Mouse (Mus musculus) erythroblast, embryonic 14.5 days (primary cell): ENCODE results near the gene Mical3. TPM values are rescaled to one million over a fixed set of nuclear protein-coding genes. Genes with fewer than 3 reads are reported as not detected.

Source experiments
- H3K27me3 ChIP-seq: 2 replicates; pipeline ENCODE4 v1.6.1; 2012; ENCODE audit warnings: inconsistent platforms; ENCODE audit not compliant: control insufficient read depth
- H3K36me3 ChIP-seq: 2 replicates; pipeline ENCODE4 v1.6.1; 2012; ENCODE audit warnings: mild to moderate bottlenecking, inconsistent platforms; ENCODE audit not compliant: control insufficient read depth
- H3K4me1 ChIP-seq: 2 replicates; pipeline ENCODE4 v1.6.1; 2012; ENCODE audit warnings: inconsistent platforms; ENCODE audit not compliant: control insufficient read depth
- H3K4me3 ChIP-seq: replicated peaks from 2 replicates; pipeline ENCODE3; 2012; ENCODE audit warnings: moderate library complexity, mild to moderate bottlenecking, inconsistent platforms
- H3K9me3 ChIP-seq: 2 replicates; pipeline ENCODE4 v1.6.1; 2012; ENCODE audit warnings: low read length, inconsistent platforms, mixed read lengths; ENCODE audit not compliant: control insufficient read depth
- GATA1 ChIP-seq: IDR thresholded peaks from 2 replicates; pipeline ENCODE4 v1.6.1; 2012; ENCODE audit warnings: low read length, inconsistent platforms, mixed read lengths
- TAL1 ChIP-seq: IDR thresholded peaks from 3 replicates; pipeline ENCODE4 v1.6.1; 2012; ENCODE audit warnings: low read length, inconsistent platforms, mixed read lengths
- polyA plus RNA-seq: library from polyadenylated mRNA; stranded (reverse); fragments of >175 nt; gene quantifications from 2 replicates; pipeline ENCODE4 v1.2.3, GENCODE M21; 2012

The Mical3 gene
- polyA plus RNA-seq, 1 experiment, result 11.0 TPM

- Histone ChIP-seq H3K4me3 (no peak overlapping the region), H3K27me3 (no peaks in the 10 kb centered on the region), H3K36me3 (peaks cover 93% of the 10 kb centered on the region), H3K4me1 (no peaks in the 10 kb centered on the region), H3K9me3 (no peaks in the 10 kb centered on the region)
- TF ChIP-seq GATA1 (no peak), TAL1 (no peak)
Observed at GRCm38 (mm10) chr6:120894524-120894923, 236.3 kb downstream of the Mical3 start.

- H3K9me3 ChIP-seq, result no peaks in the 10 kb centered on the region
- no peaks in the 10 kb centered on the region for H3K4me1 ChIP-seq
- TF ChIP-seq TAL1, result no peak
- no peak for TF ChIP-seq GATA1
- no peak overlapping the region for H3K4me3 ChIP-seq
- peaks cover 95% of the 10 kb centered on the region for H3K36me3 ChIP-seq
- no peaks in the 10 kb centered on the region for H3K27me3 ChIP-seq
Observed at GRCm38 (mm10) chr6:120894089-120894488, 236.7 kb downstream of the Mical3 start.

- Histone ChIP-seq H3K4me3 (no peak overlapping the region), H3K4me1 (no peaks in the 10 kb centered on the region), H3K9me3 (peaks cover 2% of the 10 kb centered on the region; the same call in 1 of the 2 replicates), H3K27me3 (no peaks in the 10 kb centered on the region), H3K36me3 (peaks cover 100% of the 10 kb centered on the region)
- TF ChIP-seq GATA1 (no peak), TAL1 (no peak)
Observed at GRCm38 (mm10) chr6:120886696-120887095, 244.1 kb downstream of the Mical3 start.

GRCm38 (mm10) chr6:120884436-120884835 lies 246.4 kb downstream of the Mical3 start:
- TF ChIP-seq GATA1 (no peak), TAL1 (no peak)
- Histone ChIP-seq H3K4me3 (no peak overlapping the region), H3K4me1 (no peaks in the 10 kb centered on the region; the same call in 1 of the 2 replicates), H3K36me3 (peaks cover 99% of the 10 kb centered on the region), H3K9me3 (peaks cover 2% of the 10 kb centered on the region; the same call in 1 of the 2 replicates), H3K27me3 (no peaks in the 10 kb centered on the region)

Other genes starting within 250 kb of the Mical3 start
- gene Bid, start 214.1 kb downstream of the Mical3 start, polyA plus RNA-seq, result 0.10 and 0.25 TPM in 2 replicates
- gene Pex26, start 52.7 kb upstream of the Mical3 start, polyA plus RNA-seq, result 0.09 and 0.23 TPM in 2 replicates
- 0.01 and 0.02 TPM in 2 replicates for gene Tuba8, start 79.7 kb upstream of the Mical3 start, polyA plus RNA-seq
- gene Usp18, start 114.9 kb upstream of the Mical3 start, polyA plus RNA-seq, result 0.15 TPM in 1 of 2 replicates, not detected in the other
- 0.39 and 0.55 TPM in 2 replicates for gene Slc6a13, start 169.2 kb upstream of the Mical3 start, polyA plus RNA-seq
- not detected in 2 replicates for gene Slc6a12, start 212.1 kb upstream of the Mical3 start, polyA plus RNA-seq